In the genomic region with DNA sequence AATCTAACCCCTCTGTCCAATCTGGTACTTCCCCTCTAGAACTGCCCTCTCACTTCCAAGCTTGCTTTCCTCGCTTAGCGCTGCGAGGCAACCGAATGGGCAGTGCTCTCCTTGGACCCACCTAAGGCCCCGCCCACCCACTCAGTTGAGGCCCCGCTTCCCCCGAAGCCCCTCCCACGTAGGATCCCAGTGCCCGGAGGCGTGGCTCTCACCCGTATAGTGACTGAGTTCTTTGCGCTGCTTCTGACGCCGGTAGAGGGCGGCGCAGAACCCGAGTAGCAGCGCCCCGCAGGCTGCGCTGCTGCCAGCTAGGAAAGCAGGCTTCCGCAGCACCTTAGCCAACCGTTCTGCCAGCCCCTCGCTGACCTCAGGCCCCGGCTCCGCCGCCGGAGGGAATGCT, we compare ENCODE assay signal across 8 mouse cellular contexts. TPM values are rescaled to one million over a fixed set of nuclear protein-coding genes. Genes with fewer than 3 reads are reported as not detected.
DNase-seq lines count a peak whose midpoint lies in the region; ATAC-seq lines count a peak whose summit lies in the region.

No protein-coding gene starts in this region.

- peaks cover 3% of the 10 kb centered on the region; the same call in 1 of the 2 replicates for H3K27me3 ChIP-seq in hindbrain, embryonic 15.5 days

- WGBS in hindbrain, embryonic 15.5 days, result 1% methylated on average over 27 of the region's 27 CpGs

- H3K27ac ChIP-seq in hindbrain, embryonic 15.5 days (replicated peaks), result no peak overlapping the region

- no peaks in the 10 kb centered on the region for H3K36me3 ChIP-seq in hindbrain, embryonic 15.5 days

- H3K4me3 ChIP-seq in hindbrain, embryonic 15.5 days, result peak overlapping the region; percentile 36

- peak overlapping the region; percentile 61 for H3K4me2 ChIP-seq in hindbrain, embryonic 15.5 days

- no peaks in the 10 kb centered on the region for H3K9me3 ChIP-seq in hindbrain, embryonic 15.5 days

- peak; percentile 90 for ATAC-seq in hindbrain, embryonic 15.5 days (ENCODE audit: low FRiP score, low read depth)

- peaks cover 5% of the 10 kb centered on the region; the same call in 1 of the 2 replicates for H3K4me1 ChIP-seq in hindbrain, embryonic 15.5 days (replicated peaks)

- H3K9ac ChIP-seq in hindbrain, embryonic 15.5 days, result peak overlapping the region; percentile 34; the same call in 1 of the 2 replicates

- peak; percentile 67 for DNase-seq in T-cell, adult 2 months (ENCODE audit: low spot score)
- peak; percentile 58 for DNase-seq in cerebellum, adult 9-11 months
- DNase-seq in gastrocnemius, adult 18-20 months (ENCODE audit: low spot score), result peak; percentile 76
- DNase-seq in left cerebral cortex, adult 11 months (ENCODE audit: low spot score), result peak; percentile 38
- DNase-seq in lung, postnatal 4 days, result peak; percentile 91
- peak; percentile 52 to 67 for DNase-seq in right cerebral cortex, adult 2 months (ENCODE audit: low spot score in 2 of 2)
- peak; percentile 84 for DNase-seq in urinary bladder, postnatal 14 days (ENCODE audit: low spot score)

RNA-seq across cellular contexts. Expression of a gene that starts 12.4 kb away (rescaled TPM):
- total RNA-seq in gastrocnemius, adult 18-20 months (2021), result not detected
- 13.0 and 14.1 TPM in 2 replicates for polyA plus RNA-seq in hindbrain, embryonic 15.5 days (2015; fragmentation: Nextera tagmentation; extraction: Ambion mirVana)

RNA-seq across cellular contexts. Expression of a gene that starts 19.0 kb away (rescaled TPM):
- total RNA-seq in gastrocnemius, adult 18-20 months (2021), result 10 to 100 TPM in 1 of 2 experiments, 1 to 10 TPM in 1; 6.4 to 10.1 TPM
- polyA plus RNA-seq in hindbrain, embryonic 15.5 days (2015; fragmentation: Nextera tagmentation; extraction: Ambion mirVana), result 4.6 and 8.2 TPM in 2 replicates

RNA-seq across cellular contexts. Expression of a gene that starts 53.5 kb away (rescaled TPM):
- under 1 TPM; 0.11 to 0.17 TPM for total RNA-seq in gastrocnemius, adult 18-20 months (2021)
- polyA plus RNA-seq in hindbrain, embryonic 15.5 days (2015; fragmentation: Nextera tagmentation; extraction: Ambion mirVana), result 24.9 and 28.7 TPM in 2 replicates

Comparison
In these comparisons a context has a peak if more than half of its experiments do, and no peak if none do; other contexts are left out.
1. DNase-seq: peak in every context shown above with its lines; median percentile 91 in lung, postnatal 4 days; 84 in urinary bladder, postnatal 14 days; 76 in gastrocnemius, adult 18-20 months; 67 in T-cell, adult 2 months; 60 in right cerebral cortex, adult 2 months; 58 in cerebellum, adult 9-11 months; 38 in left cerebral cortex, adult 11 months.